ENCODE assay signal across 10 mouse cellular contexts in genomic region chr1:182956186-182956960, GRCm38 (mm10). TPM values are rescaled to one million over a fixed set of nuclear protein-coding genes. Genes with fewer than 3 reads are reported as not detected.
DNase-seq lines count a peak whose midpoint lies in the region; ATAC-seq lines count a peak whose summit lies in the region.
"Had no signal": no experiment of that assay in that cellular context is flagged by ENCODE, and none has a peak within 500 bp of the region (broad histone marks: within the 10 kb centered on the region; RNA-seq: fewer than 3 reads in every experiment).

No protein-coding gene starts in this region.

- no peak overlapping the region for H3K4me3 ChIP-seq in midbrain, embryonic 11.5 days (ENCODE audit: low read depth, low read length)
- H3K4me3 ChIP-seq in midbrain, embryonic 16.5 days (ENCODE audit: low read depth, low read length) = no peak overlapping the region
- H3K4me3 ChIP-seq in heart, embryonic 15.5 days = peak overlapping the region; percentile 55; the same call in 1 of the 2 replicates
- H3K4me3 ChIP-seq in liver, embryonic 16.5 days (ENCODE audit: low read depth, low read length) = no peak overlapping the region
- no peak overlapping the region for H3K4me3 ChIP-seq in kidney, embryonic 14.5 days (ENCODE audit: low read length)
- H3K4me3 ChIP-seq: midbrain, embryonic 15.5 days had no signal

- no peak overlapping the region for H3K27ac ChIP-seq in midbrain, embryonic 11.5 days (ENCODE audit: low read depth, low read length)
- H3K27ac ChIP-seq in midbrain, embryonic 16.5 days (ENCODE audit: low read length) = no peak overlapping the region
- H3K27ac ChIP-seq in heart, embryonic 15.5 days = peak overlapping the region; percentile 80
- peak overlapping the region; percentile 80 for H3K27ac ChIP-seq in liver, embryonic 16.5 days (ENCODE audit: low read length)
- H3K27ac ChIP-seq in kidney, embryonic 14.5 days (ENCODE audit: low read depth, low read length) = no peak overlapping the region
- H3K27ac ChIP-seq: midbrain, embryonic 15.5 days had no signal

- H3K4me2 ChIP-seq in midbrain, embryonic 11.5 days = no peak overlapping the region
- H3K4me2 ChIP-seq in midbrain, embryonic 16.5 days (ENCODE audit: low read length) = no peak overlapping the region
- H3K4me2 ChIP-seq in heart, embryonic 15.5 days = peak overlapping the region; percentile 78
- H3K4me2 ChIP-seq in liver, embryonic 16.5 days (ENCODE audit: low read depth, low read length) = no peak overlapping the region
- H3K4me2 ChIP-seq in kidney, embryonic 14.5 days (replicated peaks; ENCODE audit: low read depth, low read length) = no peak overlapping the region
- H3K4me2 ChIP-seq: midbrain, embryonic 15.5 days had no signal

- H3K27me3 ChIP-seq in midbrain, embryonic 11.5 days (ENCODE audit: control insufficient read depth, insufficient read depth, low read length) = peaks cover 2% of the 10 kb centered on the region; the same call in 1 of the 2 replicates
- 0 out of 2 replicates have a peak, but pooled peaks cover 4% of the 10 kb centered on the region for H3K27me3 ChIP-seq in midbrain, embryonic 16.5 days (ENCODE audit: control insufficient read depth, insufficient read depth, low read depth, low read length)
- no peaks in the 10 kb centered on the region for H3K27me3 ChIP-seq in heart, embryonic 15.5 days
- H3K27me3 ChIP-seq in liver, embryonic 16.5 days (ENCODE audit: control insufficient read depth, insufficient read depth, low read depth, low read length) = no peaks in the 10 kb centered on the region
- no peaks in the 10 kb centered on the region; the same call in 1 of the 2 replicates for H3K27me3 ChIP-seq in kidney, embryonic 14.5 days (ENCODE audit: control insufficient read depth, insufficient read depth, low read length)
- H3K27me3 ChIP-seq: midbrain, embryonic 15.5 days had no signal

- no peaks in the 10 kb centered on the region for H3K36me3 ChIP-seq in midbrain, embryonic 11.5 days (ENCODE audit: control insufficient read depth, insufficient read depth, low read length)
- no peaks in the 10 kb centered on the region for H3K36me3 ChIP-seq in midbrain, embryonic 16.5 days (ENCODE audit: control insufficient read depth, insufficient read depth, low read length)
- H3K36me3 ChIP-seq in heart, embryonic 15.5 days = no peaks in the 10 kb centered on the region
- H3K36me3 ChIP-seq in liver, embryonic 16.5 days (ENCODE audit: control insufficient read depth, insufficient read depth) = no peaks in the 10 kb centered on the region
- no peaks in the 10 kb centered on the region for H3K36me3 ChIP-seq in kidney, embryonic 14.5 days (ENCODE audit: control insufficient read depth, insufficient read depth, low read length)
- H3K36me3 ChIP-seq: midbrain, embryonic 15.5 days had no signal

- no peak overlapping the region for H3K9ac ChIP-seq in midbrain, embryonic 11.5 days (ENCODE audit: low read length)
- H3K9ac ChIP-seq in midbrain, embryonic 16.5 days (ENCODE audit: low read depth, low read length) = no peak overlapping the region
- H3K9ac ChIP-seq in heart, embryonic 15.5 days = no peak overlapping the region
- no peak overlapping the region for H3K9ac ChIP-seq in liver, embryonic 16.5 days (ENCODE audit: low read depth, low read length)
- H3K9ac ChIP-seq in kidney, embryonic 14.5 days (ENCODE audit: low read depth, low read length) = no peak overlapping the region; the same call in 1 of the 2 replicates
- H3K9ac ChIP-seq: midbrain, embryonic 15.5 days had no signal

- peak; percentile 59 for DNase-seq in midbrain, embryonic 11.5 days (ENCODE audit: low spot score, missing footprints)
- peak; percentile 58 for DNase-seq in skeletal muscle tissue, adult 2 months (ENCODE audit: low read depth, low spot score)
- no peak for DNase-seq in adrenal gland, adult (ENCODE audit: inconsistent age in 2 of 2, low spot score in 1 of 2)
- DNase-seq: cerebellum, postnatal 10 days; gastrocnemius, postnatal 14 days had no signal

- H3K4me1 ChIP-seq in midbrain, embryonic 11.5 days (ENCODE audit: control insufficient read depth, insufficient read depth, low read length) = peaks cover 17% of the 10 kb centered on the region
- H3K4me1 ChIP-seq in midbrain, embryonic 16.5 days (ENCODE audit: control insufficient read depth, insufficient read depth, low read length) = peaks cover 26% of the 10 kb centered on the region
- H3K4me1 ChIP-seq in heart, embryonic 15.5 days (replicated peaks) = peaks cover 69% of the 10 kb centered on the region
- H3K4me1 ChIP-seq in liver, embryonic 16.5 days (ENCODE audit: control insufficient read depth, low read depth, low read length) = peaks cover 12% of the 10 kb centered on the region
- peaks cover 26% of the 10 kb centered on the region for H3K4me1 ChIP-seq in kidney, embryonic 14.5 days (ENCODE audit: control insufficient read depth, insufficient read depth, low read length)

- H3K9me3 ChIP-seq in midbrain, embryonic 11.5 days (ENCODE audit: control insufficient read depth, low read length) = no peaks in the 10 kb centered on the region
- no peaks in the 10 kb centered on the region for H3K9me3 ChIP-seq in midbrain, embryonic 16.5 days (replicated peaks; ENCODE audit: control insufficient read depth, low read length, poor library complexity, severe bottlenecking)
- H3K9me3 ChIP-seq in heart, embryonic 15.5 days (replicated peaks) = no peaks in the 10 kb centered on the region
- no peaks in the 10 kb centered on the region for H3K9me3 ChIP-seq in liver, embryonic 16.5 days (replicated peaks; ENCODE audit: control insufficient read depth, low read length)
- H3K9me3 ChIP-seq in kidney, embryonic 14.5 days (ENCODE audit: control insufficient read depth, low read length) = no peaks in the 10 kb centered on the region
- H3K9me3 ChIP-seq: midbrain, embryonic 15.5 days had no signal

- ATAC-seq in midbrain, embryonic 11.5 days (ENCODE audit: low FRiP score) = no peak
- ATAC-seq in midbrain, embryonic 16.5 days = no peak
- ATAC-seq in heart, embryonic 15.5 days (replicated peaks; ENCODE audit: insufficient number of reproducible peaks, insufficient read depth, low FRiP score, low read depth) = no peak; the same call in 1 of the 2 replicates
- ATAC-seq in liver, embryonic 16.5 days (ENCODE audit: low read depth) = no peak
- ATAC-seq in kidney, embryonic 14.5 days (ENCODE audit: low FRiP score, low TSS enrichment) = no peak
- ATAC-seq: midbrain, embryonic 15.5 days had no signal

- WGBS in midbrain, embryonic 11.5 days = 53% methylated on average over 12 of the region's 12 CpGs
- 57% methylated on average over 12 of the region's 12 CpGs for WGBS in midbrain, embryonic 16.5 days
- WGBS in heart, embryonic 15.5 days = 35% methylated on average over 12 of the region's 12 CpGs
- WGBS in liver, embryonic 16.5 days (ENCODE audit: insufficient replicate concordance) = 48% methylated on average over 12 of the region's 12 CpGs
- WGBS in kidney, embryonic 14.5 days = 76% methylated on average over 12 of the region's 12 CpGs

RNA-seq across cellular contexts. Expression of gene Tlr5, which starts 1.8 kb away (rescaled TPM):
- 0.57 and 0.79 TPM in 2 replicates for polyA plus RNA-seq in midbrain, embryonic 11.5 days (2014; fragmentation: Nextera tagmentation; extraction: Ambion mirVana)
- 0.06 and 0.20 TPM in 2 replicates for polyA plus RNA-seq in midbrain, embryonic 16.5 days (2015; fragmentation: Nextera tagmentation; extraction: Ambion mirVana)
- 1.8 and 2.4 TPM in 2 replicates for polyA plus RNA-seq in heart, embryonic 15.5 days (2015; fragmentation: Nextera tagmentation; extraction: Ambion mirVana)
- 1.1 and 1.2 TPM in 2 replicates for polyA plus RNA-seq in liver, embryonic 16.5 days (2015; fragmentation: Nextera tagmentation; extraction: Ambion mirVana)
- polyA plus RNA-seq in kidney, embryonic 14.5 days (2014; fragmentation: Nextera tagmentation; extraction: Ambion mirVana) = 1.1 TPM in 2 replicates

Comparison
In these comparisons a context has a peak if more than half of its experiments do, and no peak if none do; other contexts are left out.
1. DNase-seq: peak in midbrain, embryonic 11.5 days (single experiment) and skeletal muscle tissue, adult 2 months (single experiment); none in adrenal gland, adult (0 of 2).
2. H3K27ac ChIP-seq: peak in heart, embryonic 15.5 days (single experiment) and liver, embryonic 16.5 days (single experiment); none in midbrain, embryonic 11.5 days (single experiment), midbrain, embryonic 16.5 days (single experiment) and kidney, embryonic 14.5 days (single experiment).